Mouse (Mus musculus) neural tube, embryonic 11.5 days (tissue): ENCODE measurements at regions not wholly inside any gene's neighbourhood (a gene's known extent, or its start where the extent isn't known, plus 50 kb on each side); places are given as distances from the start of the nearest gene placed in this dataset.
A peak's percentile ranks its signal among the peaks of the same experiment; 100 is the strongest.

ENCODE experiments used
- ATAC-seq: fragments of 200-750 bp; cut with Nextera tagmentation; 2 replicates; pipeline ENCODE4 v1.8.0; 2017; ENCODE audit warnings: moderate number of reproducible peaks, mild to moderate bottlenecking, moderate TSS enrichment, moderate library complexity; ENCODE audit not compliant: insufficient read depth, low FRiP score, low TSS enrichment
- DNase-seq: peaks from one replicate; pipeline ENCODE4 v3.0.0-alpha.2; 2015; ENCODE audit warnings: low spot score
- H3K27ac ChIP-seq: fragments of 300-500 bp; sonication (generic); 2 replicates; pipeline ENCODE4 v1.5.1; 2014; ENCODE audit warnings: low read depth, mild to moderate bottlenecking, low read length
- H3K27me3 ChIP-seq: fragments of 300-500 bp; sonication (generic); 2 replicates; pipeline ENCODE4 v1.6.1; 2014; ENCODE audit warnings: mild to moderate bottlenecking, low read length, mixed read lengths; ENCODE audit not compliant: control insufficient read depth, insufficient read depth
- H3K36me3 ChIP-seq: fragments of 300-500 bp; sonication (generic); 2 replicates; pipeline ENCODE4 v1.6.1; 2014; ENCODE audit warnings: mild to moderate bottlenecking, low read length, moderate library complexity, mixed read lengths; ENCODE audit not compliant: control insufficient read depth, insufficient read depth
- H3K4me1 ChIP-seq: fragments of 300-500 bp; sonication (generic); 2 replicates; pipeline ENCODE4 v1.6.1; 2014; ENCODE audit warnings: low read length, mixed read lengths; ENCODE audit not compliant: control insufficient read depth, insufficient read depth
- H3K4me2 ChIP-seq: fragments of 300-500 bp; sonication (generic); 2 replicates; pipeline ENCODE4 v1.6.1; 2014; ENCODE audit warnings: low read depth, mild to moderate bottlenecking, moderate library complexity
- H3K4me3 ChIP-seq: fragments of 300-500 bp; sonication (generic); 2 replicates; pipeline ENCODE4 v1.5.1; 2014; ENCODE audit warnings: low read depth, low read length
- H3K9ac ChIP-seq: fragments of 300-500 bp; sonication (generic); 2 replicates; pipeline ENCODE4 v1.6.1; 2014; ENCODE audit warnings: mild to moderate bottlenecking, low read length
- H3K9me3 ChIP-seq: fragments of 300-500 bp; sonication (generic); 2 replicates; pipeline ENCODE4 v1.6.1; 2016; ENCODE audit warnings: low read length; ENCODE audit not compliant: control insufficient read depth
- WGBS: fragments of 180-500 bp; shearing (Covaris S2); extraction: QIAGEN DNeasy Blood & Tissue Kit; methylation state at CpG from one replicate; pipeline ENCODE4 v1.1.7; 2014; 5-methylcytosine and 5-hydroxymethylcytosine counted together

GRCm38 (mm10) chrX:115359111-115359510, 451.7 kb downstream of the Ube2dnl2 start:
- Histone ChIP-seq H3K9ac (no peak overlapping the region), H3K4me1 (no peaks in the 10 kb centered on the region), H3K27me3 (no peaks in the 10 kb centered on the region), H3K36me3 (no peaks in the 10 kb centered on the region), H3K4me2 (no peak overlapping the region), H3K27ac (no peak overlapping the region), H3K4me3 (no peak overlapping the region), H3K9me3 (no peaks in the 10 kb centered on the region)
- DNase-seq = no peak
- no peak for ATAC-seq
- WGBS = 72% methylated on average over 4 of the region's 4 CpGs

- no peak overlapping the region for H3K9ac ChIP-seq
- ATAC-seq (no peak), DNase-seq (peak; percentile 14)
- H3K9me3 ChIP-seq = no peaks in the 10 kb centered on the region
- no peak overlapping the region for H3K4me3 ChIP-seq
- H3K4me2 ChIP-seq = no peak overlapping the region
- no peaks in the 10 kb centered on the region for H3K36me3 ChIP-seq
- no peak overlapping the region for H3K27ac ChIP-seq
- 53% methylated on average over 3 of the region's 3 CpGs for WGBS
- no peaks in the 10 kb centered on the region for H3K27me3 ChIP-seq
- H3K4me1 ChIP-seq = no peaks in the 10 kb centered on the region
Observed at GRCm38 (mm10) chrX:115396373-115396772, 489.0 kb downstream of the Ube2dnl2 start.
